Mouse (Mus musculus) lung, postnatal 25 days (tissue): ENCODE results near the gene Gm17359.
A peak's percentile ranks its signal among the peaks of the same experiment; 100 is the strongest.

Experiments used
- DNase-seq: peaks from one replicate; pipeline ENCODE4 v3.0.0; 2022; ENCODE audit warnings: low spot score

Gm17359 gene

GRCm38 (mm10) chr3:79336044-79336766 lies at the start of gene Gm17359:
Gene Gm17359, plus strand, starts transcription at chr3:79336661.
- no peak for DNase-seq

GRCm38 (mm10) chr3:79287108-79287576 lies 49.3 kb upstream of the Gm17359 start:
- peak; percentile 97 for DNase-seq

DNA sequence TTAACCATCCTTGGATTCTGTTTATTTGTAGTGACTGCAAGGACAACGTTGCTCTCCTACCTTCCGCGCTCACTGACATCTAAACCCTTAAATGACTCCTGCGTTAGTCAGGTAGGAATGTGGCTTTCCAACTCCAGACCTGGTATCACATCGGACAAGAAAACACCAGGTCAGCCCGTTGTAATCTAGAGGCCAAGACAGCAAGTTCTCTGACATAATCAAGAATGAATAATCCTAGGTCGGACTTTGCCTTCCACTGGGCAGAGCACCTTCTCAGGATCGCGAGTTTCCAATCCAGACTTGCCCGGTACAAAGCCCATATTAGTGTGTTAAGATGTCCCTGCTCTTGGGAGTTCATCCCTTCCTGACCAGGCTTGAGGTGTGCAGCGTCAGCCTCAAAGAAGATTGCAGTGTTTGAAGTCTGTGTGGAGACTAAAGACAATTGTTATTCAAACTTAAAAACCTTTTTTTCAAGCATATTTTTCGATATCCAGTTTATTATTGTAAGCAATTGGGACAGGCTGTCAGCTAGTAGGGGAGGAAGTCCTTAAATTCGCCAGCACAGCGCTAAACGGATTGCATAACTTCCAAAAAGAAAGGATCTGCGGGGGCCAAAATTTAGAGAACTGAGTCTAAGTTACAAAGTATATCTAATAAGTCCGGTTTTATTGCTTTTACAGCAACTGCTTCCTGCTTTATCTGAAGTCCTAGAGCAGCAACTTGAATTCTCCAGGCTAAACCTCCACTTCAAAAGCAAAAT lies 48.6 kb upstream of the Gm17359 start:
- no peak for DNase-seq

DNA sequence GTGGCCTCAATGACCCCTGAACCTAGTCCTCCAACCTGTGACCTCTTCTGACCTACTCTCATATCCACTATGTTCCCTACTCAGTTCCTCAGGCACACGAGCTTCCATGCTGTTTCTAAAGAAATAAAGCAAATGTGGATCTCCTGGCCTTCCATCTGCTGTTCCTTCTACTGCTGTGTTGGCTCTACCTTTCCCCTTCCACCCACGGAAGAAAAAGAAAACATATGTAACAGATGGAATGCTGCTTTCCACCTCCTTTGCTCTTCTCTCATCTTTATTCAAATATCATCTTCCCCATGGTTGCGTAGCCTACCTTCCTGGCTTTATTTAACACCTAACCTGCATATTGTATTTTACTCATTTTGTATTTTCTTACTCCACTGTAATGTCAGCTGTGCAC lies 47.4 kb upstream of the Gm17359 start:
- no peak for DNase-seq

DNA sequence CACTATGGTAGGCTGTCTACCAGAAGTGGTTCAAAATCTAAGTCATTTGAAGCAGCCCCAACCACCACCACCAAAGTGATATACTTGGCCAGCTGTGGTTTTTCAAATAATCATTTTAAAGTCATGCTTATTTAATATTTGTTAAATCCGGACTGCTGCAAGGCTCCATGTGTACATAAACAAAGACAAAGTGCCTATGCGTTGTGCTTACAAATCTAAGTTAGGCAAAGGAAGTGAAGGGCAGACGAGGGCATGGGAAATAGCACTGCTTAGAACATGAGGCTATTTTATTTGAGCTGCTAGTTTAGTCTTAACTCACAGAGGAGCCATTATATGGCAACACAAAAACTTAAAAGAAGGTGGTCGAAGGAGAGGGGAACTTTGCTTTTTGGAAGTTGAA lies 43.4 kb upstream of the Gm17359 start:
- DNase-seq, result no peak

GRCm38 (mm10) chr3:79294701-79295100 lies 41.8 kb upstream of the Gm17359 start:
- no peak for DNase-seq

DNA sequence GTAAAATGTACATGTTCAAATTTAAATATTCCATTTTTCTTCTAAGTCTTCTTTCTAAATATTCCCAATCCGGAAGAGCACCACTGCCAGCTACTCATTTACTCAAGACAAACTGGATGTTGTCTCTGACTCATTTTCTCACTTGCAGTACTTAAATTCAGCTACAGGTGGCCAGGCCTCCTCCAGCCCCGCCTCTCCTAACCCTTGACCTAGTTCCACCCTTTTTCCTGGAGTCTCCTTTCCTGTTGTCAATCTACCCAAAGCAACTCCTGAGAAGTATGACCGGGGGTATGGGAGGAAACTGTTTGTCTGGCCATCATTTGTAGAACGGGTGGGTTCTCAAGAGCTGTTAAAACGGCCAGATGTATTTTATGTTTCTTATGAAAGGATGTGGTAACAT lies 40.4 kb upstream of the Gm17359 start:
- DNase-seq, result no peak

- no peak for DNase-seq
Observed at GRCm38 (mm10) chr3:79296586-79296985, 39.9 kb upstream of the Gm17359 start.

GRCm38 (mm10) chr3:79297281-79297680 lies 39.2 kb upstream of the Gm17359 start:
- no peak for DNase-seq

- no peak for DNase-seq
Observed at GRCm38 (mm10) chr3:79299401-79299800, 37.1 kb upstream of the Gm17359 start.

DNA sequence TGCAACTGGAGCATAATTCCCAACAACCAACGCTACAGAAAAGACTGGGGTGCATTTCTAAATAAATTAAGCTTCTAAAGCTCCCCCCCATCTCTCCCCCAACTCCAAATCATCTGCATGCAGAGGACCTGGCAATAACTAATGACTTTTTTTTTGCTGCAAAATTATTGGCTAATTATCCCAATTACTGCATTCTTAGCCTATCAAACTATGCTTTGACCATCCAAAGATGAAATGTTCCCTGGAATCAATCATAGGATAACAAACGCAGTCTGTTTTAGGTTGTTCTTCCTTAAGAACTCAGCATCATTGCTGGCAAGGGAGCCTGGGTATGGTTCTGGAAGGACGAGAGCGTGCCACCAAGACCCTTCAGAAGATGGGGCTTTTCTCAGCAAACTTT lies 27.9 kb upstream of the Gm17359 start:
- DNase-seq, result no peak

DNA sequence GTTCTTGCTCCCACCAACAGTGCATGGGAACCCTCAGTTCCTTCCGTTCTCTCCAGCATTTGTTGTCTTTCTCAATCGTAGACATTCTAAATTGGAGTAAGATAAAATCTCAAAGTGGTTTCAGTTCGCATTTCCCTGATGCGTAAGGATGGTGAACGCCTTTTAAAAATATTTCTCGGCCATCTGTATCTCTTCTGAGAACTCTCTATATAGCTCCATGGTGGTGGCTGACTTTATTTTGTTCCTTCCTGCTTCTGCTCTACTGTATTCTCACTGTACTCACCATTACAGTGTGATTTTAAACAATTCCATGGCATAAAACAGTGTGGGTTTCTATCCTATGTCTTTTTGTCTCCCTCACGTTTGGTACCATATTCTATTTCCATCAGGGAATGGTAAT lies 26.3 kb upstream of the Gm17359 start:
- no peak for DNase-seq

GRCm38 (mm10) chr3:79311895-79312294 lies 24.6 kb upstream of the Gm17359 start:
- no peak for DNase-seq

- DNase-seq, result no peak
Observed at GRCm38 (mm10) chr3:79314006-79314698, 22.3 kb upstream of the Gm17359 start.

- no peak for DNase-seq
Observed at GRCm38 (mm10) chr3:79324697-79325526, 11.5 kb upstream of the Gm17359 start.

- no peak for DNase-seq
Observed at GRCm38 (mm10) chr3:79329691-79330315, 6.7 kb upstream of the Gm17359 start.

GRCm38 (mm10) chr3:79333051-79333450 lies 3.4 kb upstream of the Gm17359 start:
- no peak for DNase-seq

- no peak for DNase-seq
Observed at GRCm38 (mm10) chr3:79333643-79334200, 2.7 kb upstream of the Gm17359 start.

- no peak for DNase-seq
Observed at GRCm38 (mm10) chr3:79340737-79341136, 4.3 kb downstream of the Gm17359 start.

GRCm38 (mm10) chr3:79342961-79343735 lies 6.7 kb downstream of the Gm17359 start:
- DNase-seq, result no peak
